Mouse (Mus musculus) intestine, embryonic 15.5 days (tissue): ENCODE measurements around the gene Vars. TPM values are rescaled to one million over a fixed set of nuclear protein-coding genes. Genes with fewer than 3 reads are reported as not detected.

Source experiments
- ATAC-seq: fragments of 200-750 bp; cut with Nextera tagmentation; 2 replicates; pipeline ENCODE4 v1.8.0; 2017; ENCODE audit warnings: moderate TSS enrichment, moderate library complexity
- H3K27ac ChIP-seq: fragments of 300-500 bp; sonication (generic); 2 replicates; pipeline ENCODE4 v1.5.1; 2015; ENCODE audit warnings: mild to moderate bottlenecking, inconsistent platforms
- H3K27me3 ChIP-seq: fragments of 300-500 bp; sonication (generic); replicated peaks from 2 replicates; pipeline ENCODE4 v1.6.1; 2015; ENCODE audit warnings: inconsistent platforms
- H3K36me3 ChIP-seq: fragments of 300-500 bp; sonication (generic); 2 replicates; pipeline ENCODE4 v1.6.1; 2015; ENCODE audit warnings: inconsistent platforms
- H3K4me1 ChIP-seq: fragments of 300-500 bp; sonication (generic); replicated peaks from 2 replicates; pipeline ENCODE4 v1.6.1; 2015; ENCODE audit warnings: inconsistent platforms
- H3K4me2 ChIP-seq: fragments of 300-500 bp; sonication (generic); replicated peaks from 2 replicates; pipeline ENCODE4 v1.6.1; 2015; ENCODE audit warnings: mild to moderate bottlenecking, inconsistent platforms
- H3K4me3 ChIP-seq: fragments of 300-500 bp; sonication (generic); replicated peaks from 2 replicates; pipeline ENCODE4 v1.5.1; 2015; ENCODE audit warnings: inconsistent platforms
- H3K9ac ChIP-seq: fragments of 300-500 bp; sonication (generic); 2 replicates; pipeline ENCODE4 v1.6.1; 2015; ENCODE audit warnings: inconsistent platforms
- H3K9me3 ChIP-seq: fragments of 300-500 bp; sonication (generic); 2 replicates; pipeline ENCODE4 v1.6.1; 2016; ENCODE audit warnings: inconsistent platforms
- WGBS: fragments of 180-500 bp; shearing (Covaris S2); methylation state at CpG from one replicate; pipeline ENCODE4 v1.1.7; 2015; 5-methylcytosine and 5-hydroxymethylcytosine counted together
- polyA plus RNA-seq: library from polyadenylated mRNA; unstranded; fragments of >200 nt; fragmentation: Nextera tagmentation; extraction: Ambion mirVana; gene quantifications from 2 replicates; pipeline ENCODE4 v1.2.1, GENCODE M21; 2015

Gene Vars
- polyA plus RNA-seq, 1 experiment from 2014 or later, result 117 TPM

GRCm38 (mm10) chr17:35022541-35023060 lies 21.8 kb downstream of the Vars start:
- 94% methylated on average over 8 of the region's 8 CpGs for WGBS
- Histone ChIP-seq H3K4me3 (no peak overlapping the region), H3K4me2 (no peak overlapping the region), H3K4me1 (peaks cover 37% of the 10 kb centered on the region), H3K9me3 (no peaks in the 10 kb centered on the region), H3K9ac (no peak overlapping the region), H3K36me3 (no peaks in the 10 kb centered on the region), H3K27ac (no peak overlapping the region), H3K27me3 (no peaks in the 10 kb centered on the region)
- ATAC-seq, result no peak

- peaks cover 39% of the 10 kb centered on the region for H3K4me1 ChIP-seq
- no peak for ATAC-seq
- H3K4me3 ChIP-seq, result no peak overlapping the region
- H3K36me3 ChIP-seq, result no peaks in the 10 kb centered on the region
- H3K9ac ChIP-seq, result no peak overlapping the region
- 86% methylated on average over 5 of the region's 5 CpGs for WGBS
- no peaks in the 10 kb centered on the region for H3K9me3 ChIP-seq
- H3K4me2 ChIP-seq, result no peak overlapping the region
- H3K27ac ChIP-seq, result no peak overlapping the region
- H3K27me3 ChIP-seq, result no peaks in the 10 kb centered on the region
Observed at GRCm38 (mm10) chr17:35023221-35023620, 22.4 kb downstream of the Vars start.

- H3K27ac ChIP-seq, result no peak overlapping the region
- 0 out of 2 replicates have a peak overlapping the region, but pooled peaks have one; percentile 26 for H3K9ac ChIP-seq
- no peaks in the 10 kb centered on the region for H3K27me3 ChIP-seq
- H3K4me3 ChIP-seq, result no peak overlapping the region
- H3K9me3 ChIP-seq, result no peaks in the 10 kb centered on the region
- H3K4me2 ChIP-seq, result no peak overlapping the region
- no peaks in the 10 kb centered on the region for H3K36me3 ChIP-seq
- H3K4me1 ChIP-seq, result peaks cover 43% of the 10 kb centered on the region
- ATAC-seq, result peak; percentile 51
- 47% methylated on average over 4 of the region's 4 CpGs for WGBS
Observed at GRCm38 (mm10) chr17:35023756-35024155, 23.0 kb downstream of the Vars start.

- no peaks in the 10 kb centered on the region for H3K9me3 ChIP-seq
- no peaks in the 10 kb centered on the region for H3K27me3 ChIP-seq
- WGBS, result 71% methylated on average over 13 of the region's 13 CpGs
- no peak overlapping the region for H3K4me3 ChIP-seq
- no peak overlapping the region for H3K4me2 ChIP-seq
- H3K9ac ChIP-seq, result peak overlapping the region; percentile 26; the same call in 1 of the 2 replicates
- no peak for ATAC-seq
- no peak overlapping the region for H3K27ac ChIP-seq
- H3K4me1 ChIP-seq, result peaks cover 47% of the 10 kb centered on the region
- H3K36me3 ChIP-seq, result no peaks in the 10 kb centered on the region
Observed at GRCm38 (mm10) chr17:35024261-35024660, 23.5 kb downstream of the Vars start.

- Histone ChIP-seq H3K9me3 (no peaks in the 10 kb centered on the region), H3K36me3 (no peaks in the 10 kb centered on the region), H3K9ac (no peak overlapping the region), H3K4me1 (peaks cover 50% of the 10 kb centered on the region), H3K4me2 (no peak overlapping the region), H3K27me3 (no peaks in the 10 kb centered on the region), H3K27ac (no peak overlapping the region), H3K4me3 (no peak overlapping the region)
- ATAC-seq, result no peak
- WGBS, result 68% methylated on average over 8 of the region's 10 CpGs
Observed at GRCm38 (mm10) chr17:35024691-35025488, 24.1 kb downstream of the Vars start.

- 78% methylated on average over 5 of the region's 5 CpGs for WGBS
- no peaks in the 10 kb centered on the region for H3K36me3 ChIP-seq
- no peak overlapping the region for H3K4me3 ChIP-seq
- H3K4me1 ChIP-seq, result peaks cover 51% of the 10 kb centered on the region
- H3K27ac ChIP-seq, result 0 out of 2 replicates have a peak overlapping the region, but pooled peaks have one; percentile 36
- peak overlapping the region; percentile 11; the same call in 1 of the 2 replicates for H3K4me2 ChIP-seq
- H3K27me3 ChIP-seq, result no peaks in the 10 kb centered on the region
- ATAC-seq, result no peak
- peak overlapping the region; percentile 20 for H3K9ac ChIP-seq
- no peaks in the 10 kb centered on the region for H3K9me3 ChIP-seq
Observed at GRCm38 (mm10) chr17:35026206-35026605, 25.4 kb downstream of the Vars start.

- Histone ChIP-seq H3K4me1 (peaks cover 46% of the 10 kb centered on the region), H3K27me3 (no peaks in the 10 kb centered on the region), H3K4me3 (0 out of 2 replicates have a peak within 1 kb of the TSS, but pooled peaks have one; percentile 10), H3K9me3 (no peaks in the 10 kb centered on the region), H3K27ac (peak within 1 kb of the TSS; percentile 54), H3K4me2 (peak within 1 kb of the TSS; percentile 44), H3K9ac (0 out of 2 replicates have a peak within 1 kb of the TSS, but pooled peaks have one; percentile 26), H3K36me3 (no peaks in the 10 kb centered on the region)
- ATAC-seq, result peak; percentile 66
- 42% methylated on average over 13 of the region's 13 CpGs for WGBS
Observed at GRCm38 (mm10) chr17:35027277-35028068, 26.7 kb downstream of the Vars start, which contains the start of gene Sapcd1. Gene Sapcd1 (minus strand): TSS chr17:35028016.

- WGBS, result 65% methylated on average over 2 of the region's 2 CpGs
- no peak for ATAC-seq
Observed at GRCm38 (mm10) chr17:35028315-35028714, 27.5 kb downstream of the Vars start.

GRCm38 (mm10) chr17:35029691-35030532 lies 29.1 kb downstream of the Vars start:
- no peak for ATAC-seq
- 38% methylated on average over 19 of the region's 19 CpGs for WGBS
- H3K9ac ChIP-seq, result 0 out of 2 replicates have a peak overlapping the region, but pooled peaks have one; percentile 3
- H3K4me1 ChIP-seq, result peaks cover 35% of the 10 kb centered on the region
- no peaks in the 10 kb centered on the region for H3K36me3 ChIP-seq
- H3K27me3 ChIP-seq, result no peaks in the 10 kb centered on the region
- no peaks in the 10 kb centered on the region for H3K9me3 ChIP-seq
- no peak overlapping the region; the same call in 1 of the 2 replicates for H3K4me2 ChIP-seq
- no peak overlapping the region for H3K4me3 ChIP-seq
- no peak overlapping the region for H3K27ac ChIP-seq

More at GRCm38 (mm10) chr17:35028315-35028714, 27.5 kb downstream of the Vars start:
- no peaks in the 10 kb centered on the region for H3K36me3 ChIP-seq
- H3K9ac ChIP-seq, result no peak overlapping the region
- 0 out of 2 replicates have a peak overlapping the region, but pooled peaks have one; percentile 25 for H3K27ac ChIP-seq
- no peaks in the 10 kb centered on the region for H3K9me3 ChIP-seq
- H3K4me3 ChIP-seq, result no peak overlapping the region
- no peaks in the 10 kb centered on the region for H3K27me3 ChIP-seq
- H3K4me2 ChIP-seq, result no peak overlapping the region
- peaks cover 46% of the 10 kb centered on the region for H3K4me1 ChIP-seq

GRCm38 (mm10) chr17:35031272-35031671 lies 30.5 kb downstream of the Vars start:
- Histone ChIP-seq H3K36me3 (no peaks in the 10 kb centered on the region), H3K9me3 (no peaks in the 10 kb centered on the region), H3K9ac (no peak overlapping the region), H3K4me1 (peaks cover 24% of the 10 kb centered on the region), H3K27me3 (no peaks in the 10 kb centered on the region), H3K27ac (no peak overlapping the region), H3K4me2 (no peak overlapping the region), H3K4me3 (no peak overlapping the region)
- WGBS, result 92% methylated on average over 11 of the region's 11 CpGs
- ATAC-seq, result no peak

GRCm38 (mm10) chr17:35031880-35032279 lies 31.1 kb downstream of the Vars start:
- Histone ChIP-seq H3K4me2 (no peak overlapping the region), H3K4me3 (no peak overlapping the region), H3K9ac (no peak overlapping the region), H3K27me3 (no peaks in the 10 kb centered on the region), H3K9me3 (no peaks in the 10 kb centered on the region), H3K4me1 (peaks cover 20% of the 10 kb centered on the region), H3K27ac (no peak overlapping the region), H3K36me3 (no peaks in the 10 kb centered on the region)
- ATAC-seq, result no peak
- 84% methylated on average over 7 of the region's 7 CpGs for WGBS
